Mouse (Mus musculus): ENCODE measurements around the gene Ccdc80. TPM values are rescaled to one million over a fixed set of nuclear protein-coding genes. Genes with fewer than 3 reads are reported as not detected.

The Ccdc80 gene
- 341 TPM for polyA plus RNA-seq (2014; fragmentation: Illumina TruSeq; extraction: RNeasy Lipid Tissue Mini Kit (QIAGEN cat#74804); ENCODE audit: low read depth, low replicate concordance)

DNA sequence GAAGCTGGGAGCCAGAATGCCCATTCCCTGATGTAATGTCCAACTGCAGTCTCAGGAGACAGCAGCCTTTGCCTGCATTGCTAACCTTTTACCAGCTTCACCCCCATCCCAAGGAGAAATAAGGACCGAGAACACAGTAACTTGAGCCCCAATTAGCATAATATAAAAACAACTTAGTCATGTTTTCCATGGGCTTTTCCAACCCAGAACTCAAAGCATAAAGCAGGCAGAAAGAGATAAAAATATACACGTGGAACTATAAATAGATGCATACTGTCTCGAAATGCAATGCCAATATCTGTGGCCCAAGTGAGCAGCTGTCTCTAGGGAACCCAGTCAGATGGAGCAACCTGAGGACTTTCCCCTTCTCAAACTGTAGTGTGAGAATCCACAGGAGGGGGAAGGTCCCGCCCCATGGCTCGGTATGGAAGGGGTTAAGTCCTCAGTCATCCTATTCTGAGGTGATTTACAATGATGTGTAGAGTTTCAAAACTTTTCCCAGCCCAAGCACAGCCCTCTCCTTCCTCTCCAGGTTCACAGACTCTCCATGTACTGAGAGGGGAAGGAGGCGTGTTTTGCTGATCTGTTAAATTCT is at the start of gene Ccdc80:
Gene Ccdc80, plus strand, starts transcription at position 266 of the 595 bp plus-strand sequence.

DNA sequence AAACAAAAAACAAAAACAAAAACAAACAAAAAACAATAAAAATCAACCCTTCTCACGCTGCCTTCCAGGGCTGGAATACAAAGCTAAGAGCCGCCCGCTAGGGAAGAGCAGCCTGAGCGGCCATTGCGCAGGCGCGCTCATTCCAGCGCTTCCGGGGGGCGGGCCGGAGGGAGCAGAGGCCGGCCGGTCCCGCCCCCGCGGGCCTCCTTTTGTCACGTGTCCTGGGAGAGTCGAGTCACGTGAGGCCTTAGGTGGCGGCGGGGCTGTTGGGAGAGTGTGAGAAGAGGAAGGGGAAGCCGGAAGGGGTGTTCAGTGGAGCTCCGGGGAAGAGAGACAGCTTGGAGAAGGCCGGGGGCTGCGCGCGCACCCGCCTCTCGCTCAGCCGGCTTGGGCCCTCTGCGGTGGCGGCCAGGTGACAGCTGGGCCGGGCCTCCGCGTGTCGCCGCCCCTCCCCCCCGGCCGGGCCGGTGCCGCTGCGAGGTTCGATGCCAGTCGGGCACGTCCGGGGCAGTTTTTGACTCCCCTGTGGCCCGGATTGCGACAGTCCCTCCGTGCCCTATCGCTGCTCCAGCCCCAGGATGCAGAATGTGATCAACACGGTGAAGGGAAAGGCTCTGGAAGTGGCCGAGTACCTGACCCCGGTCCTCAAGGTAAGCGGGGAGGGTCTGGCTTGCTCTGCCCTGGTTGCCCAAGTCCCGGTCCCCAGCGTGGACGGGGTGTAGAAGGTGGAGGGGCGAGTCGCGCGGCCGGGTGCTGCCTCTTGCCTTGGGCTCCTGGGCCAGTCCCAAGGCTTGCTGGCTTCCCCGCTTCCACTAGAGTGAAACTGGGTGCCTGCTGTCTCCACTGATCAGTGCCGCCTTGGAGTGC is 65.6 kb downstream of the Ccdc80 start, which contains the start of the genes Slc35a5 and Atg3:
Gene Slc35a5, minus strand, starts transcription at position 185 of the 867 bp plus-strand sequence.
Gene Atg3, plus strand, starts transcription at position 264 of the 867 bp plus-strand sequence.

Other genes with a start within 250 kb of the Ccdc80 start
- not detected for gene Cd200r2, start 226.3 kb upstream of the Ccdc80 start, polyA plus RNA-seq (2014; fragmentation: Illumina TruSeq; extraction: RNeasy Lipid Tissue Mini Kit (QIAGEN cat#74804); ENCODE audit: low read depth, low replicate concordance)
- 0.30 TPM for gene Cd200r3, start 149.7 kb upstream of the Ccdc80 start, polyA plus RNA-seq (2014; fragmentation: Illumina TruSeq; extraction: RNeasy Lipid Tissue Mini Kit (QIAGEN cat#74804); ENCODE audit: low read depth, low replicate concordance)
- 22.7 TPM for gene Slc35a5, start 65.3 kb downstream of the Ccdc80 start, polyA plus RNA-seq (2014; fragmentation: Illumina TruSeq; extraction: RNeasy Lipid Tissue Mini Kit (QIAGEN cat#74804); ENCODE audit: low read depth, low replicate concordance)
- 38.0 TPM for gene Atg3, start 65.4 kb downstream of the Ccdc80 start, polyA plus RNA-seq (2014; fragmentation: Illumina TruSeq; extraction: RNeasy Lipid Tissue Mini Kit (QIAGEN cat#74804); ENCODE audit: low read depth, low replicate concordance)
- 1.4 TPM for gene Btla, start 130.9 kb downstream of the Ccdc80 start, polyA plus RNA-seq (2014; fragmentation: Illumina TruSeq; extraction: RNeasy Lipid Tissue Mini Kit (QIAGEN cat#74804); ENCODE audit: low read depth, low replicate concordance)

Measured in adipose tissue, adult 10 weeks (tissue).